Mouse (Mus musculus) C2C12 (cell line): ENCODE data around the gene Gm20388.

ENCODE experiments used
- CEBPB ChIP-seq: IDR thresholded peaks from one replicate; pipeline ENCODE4 v1.6.1; 2011; ENCODE audit warnings: low read depth, mild to moderate bottlenecking, control low read depth, moderate library complexity
- CTCF ChIP-seq: IDR thresholded peaks from one replicate; pipeline ENCODE4 v1.5.1; 2011; ENCODE audit not compliant: control insufficient read depth, insufficient read depth, insufficient read length
- MAX ChIP-seq: IDR thresholded peaks from one replicate; pipeline ENCODE4 v1.6.1; 2011; ENCODE audit warnings: mild to moderate bottlenecking, control low read depth
- MYOD1 ChIP-seq: IDR thresholded peaks from one replicate; pipeline ENCODE4 v1.6.1; 2011; ENCODE audit warnings: low read depth; ENCODE audit not compliant: control insufficient read depth, insufficient read length
- MYOG ChIP-seq: IDR thresholded peaks from one replicate; pipeline ENCODE4 v1.6.1; 2011; ENCODE audit not compliant: control insufficient read depth, insufficient read length; ENCODE audit errors: extremely low read depth
- USF1 ChIP-seq: IDR thresholded peaks from one replicate; pipeline ENCODE4 v1.6.1; 2011; ENCODE audit warnings: low read depth, mild to moderate bottlenecking, control low read depth, moderate library complexity

- TF ChIP-seq CTCF (no peak), MYOG (no peak), MYOD1 (no peak), USF1 (no peak), MAX (no peak), CEBPB (no peak)
These were observed 552.0 kb downstream of the Gm20388 start for GRCm38 (mm10) chr8:120462611-120463010.
